Mouse (Mus musculus) forebrain, embryonic 10.5 days (tissue): ENCODE results near the gene Frmpd3. TPM values are rescaled to one million over a fixed set of nuclear protein-coding genes. Genes with fewer than 3 reads are reported as not detected.
"Not testable (repeated sequence)": the region's sequence is repeated elsewhere in the genome, so short reads cannot be mapped to it uniquely, and the experiment has no call there.

Source experiments
- DNase-seq: peaks from one replicate; pipeline ENCODE4 v3.0.0-alpha.2; 2017; ENCODE audit warnings: low spot score; ENCODE audit errors: extremely low spot score
- H3K27ac ChIP-seq: fragments of 300-500 bp; sonication (generic); 2 replicates; pipeline ENCODE4 v1.5.1; 2016; ENCODE audit warnings: mild to moderate bottlenecking
- H3K27me3 ChIP-seq: fragments of 300-500 bp; sonication (generic); 2 replicates; pipeline ENCODE4 v1.6.1; 2016; ENCODE audit warnings: mild to moderate bottlenecking; ENCODE audit not compliant: poor library complexity, severe bottlenecking
- H3K36me3 ChIP-seq: fragments of 300-500 bp; sonication (generic); replicated peaks from 2 replicates; pipeline ENCODE4 v1.6.1; 2016; ENCODE audit warnings: mild to moderate bottlenecking, moderate library complexity
- H3K4me1 ChIP-seq: fragments of 300-500 bp; sonication (generic); 2 replicates; pipeline ENCODE4 v1.6.1; 2016
- H3K4me3 ChIP-seq: fragments of 300-500 bp; sonication (generic); 2 replicates; pipeline ENCODE4 v1.5.1; 2016; ENCODE audit warnings: mild to moderate bottlenecking, moderate library complexity
- H3K9me3 ChIP-seq: fragments of 300-500 bp; sonication (generic); 2 replicates; pipeline ENCODE4 v1.6.1; 2016; ENCODE audit warnings: mild to moderate bottlenecking, moderate library complexity
- WGBS: fragments of 180-500 bp; shearing (Covaris S2); methylation state at CpG from one replicate; pipeline ENCODE4 v1.1.7; 2016; 5-methylcytosine and 5-hydroxymethylcytosine counted together
- polyA plus RNA-seq: library from polyadenylated mRNA; unstranded; fragments of >200 nt; fragmentation: Nextera tagmentation; extraction: Ambion mirVana; gene quantifications from 2 replicates; pipeline ENCODE4 v1.2.1, GENCODE M21; 2016

Gene Frmpd3
- polyA plus RNA-seq: 0.06 and 0.14 TPM in 2 replicates

- peak within 1 kb of the TSS; percentile 53 for H3K4me3 ChIP-seq
- DNase-seq: peak; percentile 40
- 19% methylated on average over 23 of the region's 24 CpGs for WGBS
- peaks cover 7% of the 10 kb centered on the region for H3K4me1 ChIP-seq
- H3K27me3 ChIP-seq: peaks cover 97% of the 10 kb centered on the region
- no peaks in the 10 kb centered on the region for H3K9me3 ChIP-seq
- no peaks in the 10 kb centered on the region for H3K36me3 ChIP-seq
- peak within 1 kb of the TSS; percentile 76 for H3K27ac ChIP-seq
Measured at GRCm38 (mm10) chrX:140341656-140342392, at the start of gene Frmpd3. TSS of gene Frmpd3 (plus strand) at chrX:140342263.

GRCm38 (mm10) chrX:140303731-140304130, 38.3 kb upstream of the Frmpd3 start:
- 81% methylated on average over 4 of the region's 4 CpGs for WGBS
- no peak for DNase-seq
- H3K9me3 ChIP-seq: no peaks in the 10 kb centered on the region
- no peaks in the 10 kb centered on the region for H3K36me3 ChIP-seq
- peaks cover 93% of the 10 kb centered on the region for H3K27me3 ChIP-seq
- no peak overlapping the region for H3K4me3 ChIP-seq
- no peak overlapping the region for H3K27ac ChIP-seq
- H3K4me1 ChIP-seq: no peaks in the 10 kb centered on the region

GRCm38 (mm10) chrX:140305652-140306051, 36.4 kb upstream of the Frmpd3 start:
- H3K27ac ChIP-seq: no peak overlapping the region
- no peaks in the 10 kb centered on the region for H3K36me3 ChIP-seq
- peaks cover 93% of the 10 kb centered on the region for H3K27me3 ChIP-seq
- no peak overlapping the region for H3K4me3 ChIP-seq
- no peaks in the 10 kb centered on the region for H3K4me1 ChIP-seq
- 67% methylated on average over 7 of the region's 7 CpGs for WGBS
- H3K9me3 ChIP-seq: no peaks in the 10 kb centered on the region
- no peak for DNase-seq

- Histone ChIP-seq H3K4me3 (no peak overlapping the region), H3K9me3 (no peaks in the 10 kb centered on the region), H3K36me3 (no peaks in the 10 kb centered on the region), H3K27ac (no peak overlapping the region), H3K27me3 (peaks cover 97% of the 10 kb centered on the region), H3K4me1 (no peaks in the 10 kb centered on the region)
- 78% methylated on average over 4 of the region's 4 CpGs for WGBS
- no peak for DNase-seq
Measured at GRCm38 (mm10) chrX:140317931-140318330, 24.1 kb upstream of the Frmpd3 start.

GRCm38 (mm10) chrX:140319131-140319530, 22.9 kb upstream of the Frmpd3 start:
- 77% methylated on average over 6 of the region's 6 CpGs for WGBS
- H3K36me3 ChIP-seq: no peaks in the 10 kb centered on the region
- no peak overlapping the region for H3K27ac ChIP-seq
- no peak overlapping the region for H3K4me3 ChIP-seq
- H3K9me3 ChIP-seq: no peaks in the 10 kb centered on the region
- DNase-seq: no peak
- H3K4me1 ChIP-seq: no peaks in the 10 kb centered on the region
- H3K27me3 ChIP-seq: peaks cover 97% of the 10 kb centered on the region

GRCm38 (mm10) chrX:140320671-140321070, 21.4 kb upstream of the Frmpd3 start:
- DNase-seq, H3K36me3 ChIP-seq, H3K4me1 ChIP-seq, H3K9me3 ChIP-seq, H3K4me3 ChIP-seq, H3K27ac ChIP-seq: not testable (repeated sequence)
- 90% methylated on average over 1 of the region's 1 CpGs for WGBS
- peaks cover 97% of the 10 kb centered on the region for H3K27me3 ChIP-seq

GRCm38 (mm10) chrX:140342393-140343163, 515 bp downstream of the Frmpd3 start:
- Histone ChIP-seq H3K36me3 (no peaks in the 10 kb centered on the region), H3K27me3 (peaks cover 97% of the 10 kb centered on the region), H3K4me3 (peak overlapping the region; percentile 53), H3K27ac (peak overlapping the region; percentile 76), H3K9me3 (no peaks in the 10 kb centered on the region), H3K4me1 (peaks cover 7% of the 10 kb centered on the region)
- 14% methylated on average over 22 of the region's 25 CpGs for WGBS
- DNase-seq: peak; percentile 17

GRCm38 (mm10) chrX:140375628-140376027, 33.6 kb downstream of the Frmpd3 start:
- H3K27me3 ChIP-seq: peaks cover 99% of the 10 kb centered on the region
- peaks cover 5% of the 10 kb centered on the region; the same call in 1 of the 2 replicates for H3K4me1 ChIP-seq
- no peaks in the 10 kb centered on the region for H3K9me3 ChIP-seq
- no peaks in the 10 kb centered on the region for H3K36me3 ChIP-seq
- H3K4me3 ChIP-seq: no peak overlapping the region
- H3K27ac ChIP-seq: no peak overlapping the region
- WGBS: 35% methylated on average over 4 of the region's 4 CpGs
- DNase-seq: no peak

- peaks cover 80% of the 10 kb centered on the region for H3K27me3 ChIP-seq
- H3K9me3 ChIP-seq: no peaks in the 10 kb centered on the region
- H3K27ac ChIP-seq: no peak overlapping the region
- no peaks in the 10 kb centered on the region for H3K36me3 ChIP-seq
- 51% methylated on average over 3 of the region's 3 CpGs for WGBS
- H3K4me1 ChIP-seq: no peaks in the 10 kb centered on the region
- no peak for DNase-seq
- no peak overlapping the region for H3K4me3 ChIP-seq
Measured at GRCm38 (mm10) chrX:140399986-140400385, 57.9 kb downstream of the Frmpd3 start.

- no peak for DNase-seq
- Histone ChIP-seq H3K27ac (no peak overlapping the region), H3K27me3 (peaks cover 98% of the 10 kb centered on the region), H3K4me1 (no peaks in the 10 kb centered on the region), H3K36me3 (no peaks in the 10 kb centered on the region), H3K9me3 (no peaks in the 10 kb centered on the region), H3K4me3 (no peak overlapping the region)
- 51% methylated on average over 4 of the region's 4 CpGs for WGBS
Measured at GRCm38 (mm10) chrX:140402904-140403303, 60.8 kb downstream of the Frmpd3 start.

- Histone ChIP-seq H3K27me3 (peaks cover 96% of the 10 kb centered on the region), H3K36me3 (no peaks in the 10 kb centered on the region), H3K4me3 (no peak overlapping the region), H3K9me3 (no peaks in the 10 kb centered on the region), H3K27ac (no peak overlapping the region), H3K4me1 (no peaks in the 10 kb centered on the region)
- DNase-seq: no peak
- 53% methylated on average over 4 of the region's 4 CpGs for WGBS
Measured at GRCm38 (mm10) chrX:140406079-140406478, 64.0 kb downstream of the Frmpd3 start.

GRCm38 (mm10) chrX:140406501-140406900, 64.4 kb downstream of the Frmpd3 start:
- Histone ChIP-seq H3K4me3 (no peak overlapping the region), H3K36me3 (no peaks in the 10 kb centered on the region), H3K4me1 (no peaks in the 10 kb centered on the region), H3K9me3 (no peaks in the 10 kb centered on the region), H3K27me3 (peaks cover 96% of the 10 kb centered on the region), H3K27ac (no peak overlapping the region)
- DNase-seq: no peak

- no peak for DNase-seq
- WGBS: 82% methylated on average over 5 of the region's 5 CpGs
- peaks cover 86% of the 10 kb centered on the region for H3K27me3 ChIP-seq
- H3K27ac ChIP-seq: no peak overlapping the region
- H3K9me3 ChIP-seq: no peaks in the 10 kb centered on the region
- no peak overlapping the region for H3K4me3 ChIP-seq
- H3K36me3 ChIP-seq: no peaks in the 10 kb centered on the region
- no peaks in the 10 kb centered on the region for H3K4me1 ChIP-seq
Measured at GRCm38 (mm10) chrX:140407593-140407992, 65.5 kb downstream of the Frmpd3 start.
